Mouse (Mus musculus): Measurements from ENCODE around the gene Aox1. TPM values are rescaled to one million over a fixed set of nuclear protein-coding genes. Genes with fewer than 3 reads are reported as not detected.
"Not testable (repeated sequence)": the region's sequence is repeated elsewhere in the genome, so short reads cannot be mapped to it uniquely, and the experiment has no call there.

Gene Aox1
- 0.05 and 0.13 TPM in 2 replicates for polyA plus RNA-seq (2014; fragmentation: Nextera tagmentation; extraction: Ambion mirVana)

- DNase-seq (ENCODE audit: low spot score) (peak; percentile 57), ATAC-seq (replicated peaks; ENCODE audit: low FRiP score, low TSS enrichment, low read depth) (0 out of 2 replicates have a peak, but pooled peaks have one; percentile 15)
- Histone ChIP-seq H3K9me3 (ENCODE audit: control insufficient read depth, low read length) (no peaks in the 10 kb centered on the region), H3K27me3 (replicated peaks; ENCODE audit: control insufficient read depth, insufficient read depth, low read length) (no peaks in the 10 kb centered on the region), H3K27ac (ENCODE audit: low read depth) (no peak within 1 kb of the TSS), H3K36me3 (ENCODE audit: control insufficient read depth, insufficient read depth, low read length) (peaks cover 14% of the 10 kb centered on the region), H3K4me3 (ENCODE audit: low read depth, low read length) (peak within 1 kb of the TSS; percentile 10; the same call in 1 of the 2 replicates), H3K4me2 (ENCODE audit: low read length) (peak within 1 kb of the TSS; percentile 42), H3K9ac (ENCODE audit: low read length) (no peak within 1 kb of the TSS), H3K4me1 (replicated peaks; ENCODE audit: control insufficient read depth, insufficient read depth, low read length) (peaks cover 7% of the 10 kb centered on the region; the same call in 1 of the 2 replicates)
- 9% methylated on average over 12 of the region's 12 CpGs for WGBS
Measured at GRCm38 (mm10) chr1:58029636-58030117, at the start of gene Aox1. Gene Aox1 (plus strand): TSS chr1:58029931.

- no peaks in the 10 kb centered on the region for H3K36me3 ChIP-seq (ENCODE audit: control insufficient read depth, insufficient read depth, low read length)
- no peaks in the 10 kb centered on the region for H3K9me3 ChIP-seq (ENCODE audit: control insufficient read depth, low read length)
- WGBS: 72% methylated on average over 6 of the region's 6 CpGs
- DNase-seq (ENCODE audit: low spot score) (no peak), ATAC-seq (replicated peaks; ENCODE audit: low FRiP score, low TSS enrichment, low read depth) (no peak)
- H3K4me2 ChIP-seq (ENCODE audit: low read length): no peak overlapping the region
- no peak overlapping the region for H3K4me3 ChIP-seq (ENCODE audit: low read depth, low read length)
- H3K27me3 ChIP-seq (replicated peaks; ENCODE audit: control insufficient read depth, insufficient read depth, low read length): no peaks in the 10 kb centered on the region
- no peak overlapping the region for H3K27ac ChIP-seq (ENCODE audit: low read depth)
- no peaks in the 10 kb centered on the region for H3K4me1 ChIP-seq (replicated peaks; ENCODE audit: control insufficient read depth, insufficient read depth, low read length)
- H3K9ac ChIP-seq (ENCODE audit: low read length): no peak overlapping the region
Measured at GRCm38 (mm10) chr1:57989052-57989600, 40.6 kb upstream of the Aox1 start.

GRCm38 (mm10) chr1:57991277-57991676 is 38.5 kb upstream of the Aox1 start:
- no peak overlapping the region for H3K4me2 ChIP-seq (ENCODE audit: low read length)
- WGBS: 78% methylated on average over 2 of the region's 2 CpGs
- ATAC-seq (replicated peaks; ENCODE audit: low FRiP score, low TSS enrichment, low read depth): no peak
- H3K9ac ChIP-seq (ENCODE audit: low read length): no peak overlapping the region
- H3K9me3 ChIP-seq (ENCODE audit: control insufficient read depth, low read length): no peaks in the 10 kb centered on the region
- no peak overlapping the region for H3K4me3 ChIP-seq (ENCODE audit: low read depth, low read length)
- H3K27me3 ChIP-seq (replicated peaks; ENCODE audit: control insufficient read depth, insufficient read depth, low read length): no peaks in the 10 kb centered on the region
- no peaks in the 10 kb centered on the region for H3K36me3 ChIP-seq (ENCODE audit: control insufficient read depth, insufficient read depth, low read length)
- no peaks in the 10 kb centered on the region for H3K4me1 ChIP-seq (replicated peaks; ENCODE audit: control insufficient read depth, insufficient read depth, low read length)
- DNase-seq (ENCODE audit: low spot score): no peak
- no peak overlapping the region for H3K27ac ChIP-seq (ENCODE audit: low read depth)

- 8% methylated on average over 28 of the region's 30 CpGs for WGBS
- Histone ChIP-seq H3K27ac (ENCODE audit: low read depth) (peak within 1 kb of the TSS; percentile 64), H3K9ac (ENCODE audit: low read length) (peak within 1 kb of the TSS; percentile 69)
Measured at GRCm38 (mm10) chr1:57995432-57996132, 34.1 kb upstream of the Aox1 start, which contains the start of gene Sgo2a. Gene Sgo2a (plus strand): TSS chr1:57995971.

GRCm38 (mm10) chr1:57996133-57996615 is 33.6 kb upstream of the Aox1 start:
- H3K4me1 ChIP-seq (replicated peaks; ENCODE audit: control insufficient read depth, insufficient read depth, low read length): peaks cover 11% of the 10 kb centered on the region
- H3K9ac ChIP-seq (ENCODE audit: low read length): peak overlapping the region; percentile 69
- WGBS: under 1% methylated on average over 29 of the region's 29 CpGs
- H3K27me3 ChIP-seq (replicated peaks; ENCODE audit: control insufficient read depth, insufficient read depth, low read length): no peaks in the 10 kb centered on the region
- ATAC-seq (replicated peaks; ENCODE audit: low FRiP score, low TSS enrichment, low read depth) (peak; percentile 80), DNase-seq (ENCODE audit: low spot score) (no peak)
- peak overlapping the region; percentile 76 for H3K4me2 ChIP-seq (ENCODE audit: low read length)
- H3K27ac ChIP-seq (ENCODE audit: low read depth): peak overlapping the region; percentile 64
- no peaks in the 10 kb centered on the region for H3K9me3 ChIP-seq (ENCODE audit: control insufficient read depth, low read length)
- peaks cover 15% of the 10 kb centered on the region for H3K36me3 ChIP-seq (ENCODE audit: control insufficient read depth, insufficient read depth, low read length)
- H3K4me3 ChIP-seq (ENCODE audit: low read depth, low read length): peak overlapping the region; percentile 79

More at GRCm38 (mm10) chr1:57995432-57996132, 34.1 kb upstream of the Aox1 start, which contains the start of gene Sgo2a:
- Histone ChIP-seq H3K27me3 (replicated peaks; ENCODE audit: control insufficient read depth, insufficient read depth, low read length) (no peaks in the 10 kb centered on the region), H3K4me2 (ENCODE audit: low read length) (peak within 1 kb of the TSS; percentile 76), H3K4me3 (ENCODE audit: low read depth, low read length) (peak within 1 kb of the TSS; percentile 79), H3K4me1 (replicated peaks; ENCODE audit: control insufficient read depth, insufficient read depth, low read length) (peaks cover 11% of the 10 kb centered on the region), H3K9me3 (ENCODE audit: control insufficient read depth, low read length) (no peaks in the 10 kb centered on the region), H3K36me3 (ENCODE audit: control insufficient read depth, insufficient read depth, low read length) (peaks cover 12% of the 10 kb centered on the region)
- ATAC-seq (replicated peaks; ENCODE audit: low FRiP score, low TSS enrichment, low read depth) (peak; percentile 96), DNase-seq (ENCODE audit: low spot score) (peak; percentile 96)

- no peak overlapping the region for H3K9ac ChIP-seq (ENCODE audit: low read length)
- no peak overlapping the region for H3K27ac ChIP-seq (ENCODE audit: low read depth)
- no peaks in the 10 kb centered on the region for H3K9me3 ChIP-seq (ENCODE audit: control insufficient read depth, low read length)
- H3K4me3 ChIP-seq (ENCODE audit: low read depth, low read length): no peak overlapping the region
- WGBS: 85% methylated on average over 3 of the region's 3 CpGs
- peaks cover 29% of the 10 kb centered on the region for H3K36me3 ChIP-seq (ENCODE audit: control insufficient read depth, insufficient read depth, low read length)
- no peak for ATAC-seq (replicated peaks; ENCODE audit: low FRiP score, low TSS enrichment, low read depth)
- peaks cover 11% of the 10 kb centered on the region for H3K4me1 ChIP-seq (replicated peaks; ENCODE audit: control insufficient read depth, insufficient read depth, low read length)
- DNase-seq (ENCODE audit: low spot score): no peak
- no peaks in the 10 kb centered on the region for H3K27me3 ChIP-seq (replicated peaks; ENCODE audit: control insufficient read depth, insufficient read depth, low read length)
- no peak overlapping the region for H3K4me2 ChIP-seq (ENCODE audit: low read length)
Measured at GRCm38 (mm10) chr1:57998146-57998545, 31.6 kb upstream of the Aox1 start.

- ATAC-seq (replicated peaks; ENCODE audit: low FRiP score, low TSS enrichment, low read depth); H3K4me2 ChIP-seq (ENCODE audit: low read length); H3K4me3 ChIP-seq (ENCODE audit: low read depth, low read length); H3K27ac ChIP-seq (ENCODE audit: low read depth); H3K4me1 ChIP-seq (replicated peaks; ENCODE audit: control insufficient read depth, insufficient read depth, low read length); H3K9ac ChIP-seq (ENCODE audit: low read length); DNase-seq (ENCODE audit: low spot score); H3K27me3 ChIP-seq (replicated peaks; ENCODE audit: control insufficient read depth, insufficient read depth, low read length); H3K9me3 ChIP-seq (ENCODE audit: control insufficient read depth, low read length): not testable (repeated sequence)
- WGBS: 95% methylated on average over 7 of the region's 7 CpGs
- H3K36me3 ChIP-seq (ENCODE audit: control insufficient read depth, insufficient read depth, low read length): peaks cover 39% of the 10 kb centered on the region
Measured at GRCm38 (mm10) chr1:58006388-58006787, 23.3 kb upstream of the Aox1 start.

DNA sequence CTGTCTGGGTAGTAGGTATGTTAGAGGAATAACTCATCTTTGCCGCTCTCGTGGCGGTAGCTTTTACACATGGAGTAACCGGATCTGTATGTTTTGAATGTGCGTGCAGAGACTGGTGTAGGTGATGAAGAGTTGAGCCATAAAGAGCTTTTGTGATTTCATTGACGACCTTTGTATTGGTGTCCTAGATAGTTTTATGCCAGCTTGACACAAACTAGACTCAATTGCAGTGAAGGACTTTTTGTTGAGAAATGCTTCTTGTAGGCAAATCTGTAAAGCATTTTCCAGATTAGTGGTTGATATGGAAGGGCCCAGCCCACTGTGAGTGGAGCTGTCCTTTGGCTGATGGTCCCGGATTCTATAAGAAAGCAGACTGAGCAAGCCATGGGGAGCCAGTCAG is 10.9 kb upstream of the Aox1 start, which contains the start of gene Kctd18:
TSS of gene Kctd18 (minus strand) at position 101 of the 400 bp plus-strand sequence.
- Histone ChIP-seq H3K9me3 (ENCODE audit: control insufficient read depth, low read length) (no peaks in the 10 kb centered on the region), H3K27me3 (replicated peaks; ENCODE audit: control insufficient read depth, insufficient read depth, low read length) (no peaks in the 10 kb centered on the region), H3K4me2 (ENCODE audit: low read length) (no peak within 1 kb of the TSS), H3K9ac (ENCODE audit: low read length) (no peak within 1 kb of the TSS), H3K4me3 (ENCODE audit: low read depth, low read length) (no peak within 1 kb of the TSS), H3K36me3 (ENCODE audit: control insufficient read depth, insufficient read depth, low read length) (peaks cover 79% of the 10 kb centered on the region), H3K4me1 (replicated peaks; ENCODE audit: control insufficient read depth, insufficient read depth, low read length) (no peaks in the 10 kb centered on the region), H3K27ac (ENCODE audit: low read depth) (no peak within 1 kb of the TSS)
- ATAC-seq (replicated peaks; ENCODE audit: low FRiP score, low TSS enrichment, low read depth): no peak
- WGBS: 97% methylated on average over 7 of the region's 7 CpGs
- DNase-seq (ENCODE audit: low spot score): no peak
